Mouse (Mus musculus) gastrocnemius, postnatal 4 days (tissue): ENCODE measurements around the gene Slc30a6. TPM values are rescaled to one million over a fixed set of nuclear protein-coding genes. Genes with fewer than 3 reads are reported as not detected.
"Not testable (repeated sequence)": the region's sequence is repeated elsewhere in the genome, so short reads cannot be mapped to it uniquely, and the experiment has no call there.

Experiments
- DNase-seq, 2 experiments: peaks; one replicate each; pipeline ENCODE4 v3.0.0; 2021 to 2022; ENCODE audit warnings: low spot score in 2 of 2, mixed read lengths in 2 of 2
- total RNA-seq, 2 experiments: library from RNA; stranded (reverse); gene quantifications; 2 replicates each; pipeline ENCODE4 v1.2.3; 2021

Slc30a6 gene
- total RNA-seq, 2 experiments from 2014 or later = 10.7 to 13.7 TPM

DNA sequence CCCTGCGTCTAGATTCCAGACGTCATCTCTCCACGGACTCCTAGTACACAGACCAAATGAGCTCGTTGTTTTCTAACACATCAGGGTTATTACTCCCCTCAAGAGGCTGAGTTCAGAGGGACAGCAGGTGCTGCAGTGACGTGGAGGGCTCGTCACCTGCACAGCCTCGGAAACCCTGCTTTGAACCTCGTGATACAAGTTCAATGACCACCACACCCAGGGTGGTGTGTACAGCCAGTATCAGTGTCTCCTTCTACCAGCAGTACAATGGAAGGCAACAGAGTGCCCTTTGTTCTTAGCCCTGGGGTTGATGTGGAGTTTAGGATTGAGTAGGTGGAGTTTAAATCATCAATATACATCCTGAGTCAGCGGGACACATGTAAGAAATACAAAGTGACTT is 42.4 kb downstream of the Slc30a6 start:
- DNase-seq = no peak

DNA sequence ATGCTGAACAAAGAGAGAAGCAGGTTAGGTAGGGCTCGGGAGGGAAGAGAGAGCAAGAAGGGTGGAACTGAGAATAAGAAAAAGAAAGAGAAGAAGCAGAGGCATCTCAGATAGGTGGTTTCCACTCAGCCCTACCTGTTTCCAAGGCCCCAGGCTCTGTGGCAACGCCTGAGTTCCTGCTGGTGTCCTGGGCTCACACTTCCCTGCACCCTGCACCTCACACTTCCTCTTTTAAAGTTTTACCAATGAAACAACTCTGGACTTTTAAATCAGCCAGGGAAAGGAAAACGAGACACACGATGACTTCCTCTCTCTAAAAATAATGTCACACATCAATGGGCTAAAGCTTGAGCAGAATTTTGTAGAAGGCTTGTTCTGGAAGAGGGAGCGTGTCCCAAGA is 45.1 kb downstream of the Slc30a6 start:
- DNase-seq = no peak

DNA sequence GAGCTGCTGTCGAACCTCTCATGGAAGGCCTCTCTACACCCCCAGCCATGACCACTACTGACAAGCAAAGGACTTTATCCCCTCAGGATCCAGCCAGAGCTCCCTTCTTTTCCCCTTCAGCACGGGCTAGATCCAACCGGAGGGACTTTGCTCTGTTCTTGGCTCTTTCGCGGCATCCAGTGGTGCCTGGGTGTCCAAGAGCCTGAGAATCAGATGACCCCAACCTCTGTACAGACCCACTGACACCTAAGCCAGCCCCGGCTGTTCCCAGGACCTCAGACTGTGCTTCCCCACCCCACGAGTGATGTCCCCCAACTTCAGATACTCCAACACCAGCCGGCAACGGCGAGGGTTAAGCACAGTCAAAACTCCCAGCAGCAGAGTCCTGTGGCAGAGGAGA is 54.4 kb downstream of the Slc30a6 start:
- DNase-seq = no peak

DNA sequence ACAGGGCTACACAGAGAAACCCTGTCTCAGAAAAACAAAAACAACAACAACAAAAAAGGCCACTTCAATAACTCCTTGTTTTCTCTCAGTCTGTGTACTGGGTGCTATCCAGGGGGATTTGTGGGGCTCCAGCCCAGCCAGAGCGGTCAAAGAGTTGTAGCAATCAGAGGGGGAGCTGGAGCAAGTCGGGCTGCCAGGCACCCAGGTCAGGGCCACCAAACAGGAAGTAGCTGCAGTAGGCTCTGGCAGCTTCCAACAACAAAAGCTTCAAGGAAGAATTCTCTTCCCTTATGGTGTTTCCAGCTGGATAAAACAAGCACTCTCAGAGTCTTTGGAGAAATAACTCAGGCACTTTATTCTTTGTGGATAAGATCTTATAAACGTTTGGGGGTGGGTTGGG is 58.5 kb downstream of the Slc30a6 start:
- DNase-seq = no peak

DNA sequence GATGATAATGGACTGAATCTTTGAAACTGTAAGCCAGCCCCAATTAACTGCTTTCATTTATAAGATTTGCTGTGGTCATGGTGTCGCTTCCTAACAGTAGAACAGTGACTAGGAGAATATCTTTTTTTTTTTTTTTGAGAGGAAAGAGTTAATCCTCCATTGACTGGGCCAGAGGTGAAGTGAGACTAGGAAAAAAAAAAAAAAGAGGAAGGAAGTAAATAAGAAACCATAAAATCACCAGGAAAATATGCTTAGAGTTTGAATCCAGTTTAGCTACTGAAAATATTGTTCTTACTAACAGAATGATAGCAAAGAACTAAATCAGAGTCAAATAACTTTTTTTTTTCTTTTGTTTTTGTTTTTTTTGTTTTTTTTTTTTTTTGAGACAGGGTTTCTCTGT is 59.3 kb downstream of the Slc30a6 start:
- DNase-seq = no peak

DNA sequence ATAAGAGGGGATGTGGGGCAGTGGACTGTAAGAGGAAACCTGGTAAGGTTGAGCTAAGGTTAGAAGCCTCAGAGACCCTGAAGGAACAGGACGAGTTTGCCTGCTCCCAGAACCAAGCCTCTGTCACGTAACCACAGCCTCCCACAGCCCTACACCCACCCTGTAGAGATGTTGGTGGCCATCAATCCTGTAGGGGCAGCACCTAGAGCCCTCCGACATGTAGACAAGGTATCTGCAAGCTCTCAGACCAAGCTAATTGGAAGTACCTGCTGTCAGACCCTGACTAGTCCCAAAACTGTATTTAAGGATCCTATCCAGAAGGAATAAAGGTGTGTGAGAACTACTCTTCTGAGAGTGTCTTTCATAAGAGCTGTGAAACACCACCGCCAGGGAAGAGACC is 60.0 kb downstream of the Slc30a6 start:
- DNase-seq = no peak

DNA sequence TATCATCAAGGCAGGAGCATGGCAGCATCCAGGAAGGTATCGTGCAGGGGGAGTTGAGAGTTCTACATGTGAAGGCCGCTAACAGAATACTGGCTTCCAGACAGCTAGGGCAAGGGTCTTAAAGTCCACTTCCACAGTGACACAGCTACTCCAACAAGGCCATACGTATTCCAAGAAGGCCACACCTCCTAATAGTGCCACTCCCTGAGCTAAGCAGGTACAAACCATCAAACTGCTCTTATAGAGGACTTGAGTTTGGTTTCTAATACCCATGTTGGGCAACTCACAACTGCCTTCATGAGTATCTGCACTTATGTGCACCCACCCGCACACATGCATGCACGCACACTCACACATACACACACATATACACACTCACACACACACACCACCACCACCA is 61.4 kb downstream of the Slc30a6 start:
- no peak for DNase-seq

DNA sequence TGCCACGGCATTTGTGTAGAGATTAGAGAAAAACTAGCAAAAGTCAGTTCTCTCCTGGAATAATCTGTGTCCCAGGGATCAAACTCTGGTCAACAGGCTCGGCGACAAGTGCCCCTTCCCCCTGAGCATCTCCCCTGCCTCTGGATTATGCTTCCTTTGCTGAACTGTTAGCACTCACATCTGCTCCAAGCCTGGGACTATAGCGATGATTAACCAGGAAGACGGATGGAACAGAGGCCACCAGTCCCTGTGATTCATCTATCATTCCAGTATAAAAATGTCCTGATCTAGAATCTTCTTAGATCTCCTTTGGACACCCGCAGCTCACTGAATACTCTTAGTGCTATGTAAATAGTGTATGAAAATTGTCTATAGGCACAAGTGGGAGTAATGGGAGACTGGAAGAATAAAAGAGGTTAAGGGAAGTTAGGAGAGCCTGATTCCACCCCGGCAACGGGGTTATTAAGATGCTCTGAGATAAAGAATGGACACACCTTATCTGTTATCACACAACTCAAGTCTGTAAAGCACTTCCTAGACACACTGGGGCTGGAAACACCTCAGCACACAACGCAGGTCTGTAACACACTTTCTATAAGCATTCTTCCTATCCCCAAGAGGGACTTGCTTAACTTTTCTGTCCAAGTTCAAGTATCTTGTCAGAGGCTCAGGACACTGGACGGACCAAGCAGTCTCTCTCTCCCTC is 62.7 kb downstream of the Slc30a6 start:
- DNase-seq = no peak

DNA sequence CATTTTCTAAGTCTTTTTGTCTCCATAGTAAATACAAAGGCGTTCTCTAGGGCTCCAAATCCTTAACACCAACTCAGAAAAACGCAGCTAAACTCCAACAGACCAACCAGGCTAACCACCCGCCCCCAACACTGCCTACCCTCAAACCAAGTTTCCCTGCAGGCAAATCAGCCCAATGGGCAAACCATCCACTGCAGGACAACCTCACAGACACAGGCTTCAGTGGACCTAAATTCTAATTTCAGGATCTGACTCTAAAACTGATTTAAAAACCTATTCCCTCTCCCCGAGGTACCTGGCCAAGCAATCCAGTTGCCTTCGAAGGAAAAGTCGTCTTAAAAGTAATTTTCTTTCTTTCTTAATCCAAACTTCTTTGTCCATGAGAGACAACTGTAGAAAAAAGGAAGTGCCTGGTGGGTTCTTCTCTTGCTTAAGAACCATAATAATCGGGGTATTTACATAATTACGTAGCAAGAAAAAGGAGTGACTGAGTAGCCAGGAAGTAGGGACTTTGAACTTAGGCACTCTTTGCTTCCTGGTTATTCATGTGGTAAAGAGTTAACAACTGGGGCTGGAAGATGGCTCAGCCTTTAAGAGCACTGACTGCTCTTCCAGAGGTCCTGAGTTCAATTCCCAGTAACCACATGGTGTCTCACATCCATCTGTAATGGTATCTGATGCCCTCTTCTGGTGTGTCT is 63.5 kb downstream of the Slc30a6 start, which contains the start of gene Nlrc4:
TSS of gene Nlrc4 (minus strand) at position 432 of the 698 bp plus-strand sequence.
- no peak for DNase-seq

DNA sequence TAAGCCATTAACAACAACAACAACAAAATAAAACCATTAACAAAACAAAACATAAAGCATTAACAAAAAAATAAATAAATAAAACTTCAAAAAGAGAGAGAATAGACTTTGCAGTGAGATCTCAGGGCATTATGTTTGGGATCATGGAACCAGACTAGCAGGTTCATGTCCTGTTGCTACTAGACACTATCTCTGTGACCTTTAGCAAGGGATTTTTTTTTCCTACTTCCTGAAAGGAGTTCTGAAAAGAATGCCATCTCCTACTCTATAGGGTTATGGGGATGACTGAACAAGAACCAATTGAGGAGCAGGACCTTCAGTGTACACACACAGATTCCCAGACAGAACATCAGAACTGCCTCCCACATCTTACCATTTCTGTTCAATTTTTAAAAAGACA is 68.1 kb downstream of the Slc30a6 start:
- DNase-seq = no peak

DNA sequence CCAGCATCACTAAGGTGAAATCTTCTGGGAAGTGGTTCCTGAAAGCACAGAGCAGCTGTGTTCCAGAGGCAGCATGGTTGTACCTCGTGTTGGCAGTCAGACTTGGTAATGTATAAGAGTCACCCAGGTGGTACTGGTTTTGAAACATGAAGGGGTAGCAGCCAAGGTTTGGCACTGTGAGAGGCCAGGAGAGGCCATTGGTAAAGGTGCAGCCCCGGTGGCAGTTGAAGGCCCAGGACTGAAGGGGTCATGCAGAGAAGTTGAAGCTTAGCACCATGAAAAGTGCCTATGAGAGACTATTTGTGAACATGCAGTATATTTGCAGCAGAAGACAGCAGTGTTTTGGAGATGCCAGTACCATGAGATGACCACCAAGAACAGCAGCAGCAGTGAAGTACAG is 72.6 kb downstream of the Slc30a6 start:
- DNase-seq = not testable (repeated sequence)

DNA sequence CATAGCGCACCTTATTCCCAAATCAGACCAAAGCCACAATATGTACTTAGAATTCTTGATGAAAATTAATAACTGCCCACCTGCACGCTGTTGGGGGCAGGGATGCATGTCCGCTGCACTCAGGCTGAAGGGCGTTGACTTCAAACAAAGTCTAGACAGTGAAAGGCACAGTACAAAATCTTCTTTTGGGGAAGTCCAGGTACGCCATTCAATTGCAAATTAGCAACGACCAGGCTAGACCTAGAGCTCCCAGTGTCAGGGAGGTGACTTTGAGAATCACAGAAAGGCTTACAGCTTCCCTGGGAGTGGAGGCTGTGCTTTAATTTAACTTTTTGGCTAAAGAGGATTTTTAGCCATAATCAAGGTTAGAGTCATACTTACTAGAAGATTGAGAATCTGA is 74.7 kb downstream of the Slc30a6 start:
- DNase-seq = not testable (repeated sequence)

Other genes with a start within 250 kb of the Slc30a6 start
- 10 to 100 TPM; 79.1 to 88.6 TPM for gene Memo1, start 100.1 kb upstream of the Slc30a6 start, total RNA-seq
- gene Dpy30, start 71.7 kb upstream of the Slc30a6 start, total RNA-seq = 10 to 100 TPM; 75.4 to 84.5 TPM
- gene Spast, start 56.6 kb upstream of the Slc30a6 start, total RNA-seq = 10 to 100 TPM; 53.2 to 54.4 TPM
- under 1 TPM; 0.39 to 0.54 TPM for gene Nlrc4, start 63.5 kb downstream of the Slc30a6 start, total RNA-seq
- 10 to 100 TPM; 43.4 to 46.1 TPM for gene Yipf4, start 93.9 kb downstream of the Slc30a6 start, total RNA-seq
- 10 to 100 TPM; 97.9 to 98.0 TPM for gene Birc6, start 132.7 kb downstream of the Slc30a6 start, total RNA-seq